In the genomic region with DNA sequence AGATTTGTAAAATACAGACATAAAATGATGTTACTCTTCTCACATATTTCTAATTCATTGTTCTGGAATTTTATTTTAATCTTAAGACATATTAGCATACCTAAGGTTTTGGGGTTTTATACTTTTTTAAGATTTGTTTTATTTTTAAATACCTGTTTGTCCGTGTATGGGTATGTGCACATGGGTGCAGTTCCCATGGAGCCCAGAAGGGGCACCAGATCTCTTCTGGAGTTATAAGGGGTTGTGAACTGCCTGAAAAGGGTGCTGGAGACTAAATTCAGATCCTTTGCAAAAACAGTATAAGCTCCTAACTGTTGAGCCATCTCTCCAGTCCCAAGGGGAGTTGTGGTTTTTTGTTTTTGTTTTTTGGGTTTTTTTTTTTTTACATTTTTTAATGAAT, we compare ENCODE assay signal across 16 mouse cellular contexts.
DNase-seq lines count a peak whose midpoint lies in the region; TF ChIP-seq lines count a peak whose summit lies in the region.
"Had no signal": no experiment of that assay in that cellular context is flagged by ENCODE, and none has a peak within 500 bp of the region (broad histone marks: within the 10 kb centered on the region; RNA-seq: fewer than 3 reads in every experiment).

No protein-coding gene starts in this region.

- no peaks in the 10 kb centered on the region for H3K79me2 ChIP-seq in liver, adult 2 months (ENCODE audit: control insufficient read depth, insufficient read depth, low read length)

- no peaks in the 10 kb centered on the region for H3K27me3 ChIP-seq in liver, adult 2 months (ENCODE audit: control insufficient read depth, insufficient read depth, low read length)
- no peaks in the 10 kb centered on the region for H3K27me3 ChIP-seq in forebrain, embryonic 10.5 days (ENCODE audit: poor library complexity, severe bottlenecking)
- H3K27me3 ChIP-seq: forebrain, embryonic 12.5 days; heart, embryonic 13.5 days; hindbrain, embryonic 15.5 days; limb, embryonic 15.5 days had no signal

- no peaks in the 10 kb centered on the region for H3K36me3 ChIP-seq in liver, adult 2 months (ENCODE audit: control insufficient read depth, insufficient read depth, low read length)
- H3K36me3 ChIP-seq in forebrain, embryonic 10.5 days (replicated peaks): no peaks in the 10 kb centered on the region
- H3K36me3 ChIP-seq: embryonic facial prominence, embryonic 10.5 days; forebrain, embryonic 12.5 days; heart, embryonic 13.5 days; hindbrain, embryonic 15.5 days; limb, embryonic 15.5 days had no signal

- H3K4me1 ChIP-seq in liver, adult 2 months (ENCODE audit: control insufficient read depth, insufficient read depth, low read length): peaks cover 14% of the 10 kb centered on the region
- peaks cover 12% of the 10 kb centered on the region for H3K4me1 ChIP-seq in forebrain, embryonic 10.5 days
- H3K4me1 ChIP-seq: embryonic facial prominence, embryonic 10.5 days; heart, embryonic 13.5 days; limb, embryonic 15.5 days had no signal

- intact Hi-C loops in gastrocnemius, adult 2 months (cut with DNase I): no loop called here
- intact Hi-C loops in gastrocnemius, postnatal 36 days (cut with DNase I): no loop called here

- no peak overlapping the region for H3K27ac ChIP-seq in gastrocnemius, adult 2 months
- H3K27ac ChIP-seq in liver, adult 2 months (replicated peaks; ENCODE audit: insufficient read depth, low read depth, low read length): peak overlapping the region; percentile 67
- H3K27ac ChIP-seq in forebrain, embryonic 10.5 days: no peak overlapping the region
- H3K27ac ChIP-seq: embryonic facial prominence, embryonic 10.5 days; forebrain, embryonic 12.5 days; heart, embryonic 13.5 days; hindbrain, embryonic 15.5 days; limb, embryonic 15.5 days had no signal

- H3K9ac ChIP-seq in liver, adult 2 months (ENCODE audit: low read depth, low read length): no peak overlapping the region
- H3K9ac ChIP-seq: forebrain, embryonic 12.5 days; heart, embryonic 13.5 days; hindbrain, embryonic 15.5 days; limb, embryonic 15.5 days had no signal

- no peak overlapping the region for H3K4me3 ChIP-seq in gastrocnemius, adult 2 months
- H3K4me3 ChIP-seq in liver, adult 2 months (ENCODE audit: insufficient read depth, low read depth, low read length): no peak overlapping the region
- H3K4me3 ChIP-seq in forebrain, embryonic 10.5 days: no peak overlapping the region
- H3K4me3 ChIP-seq: embryonic facial prominence, embryonic 10.5 days; forebrain, embryonic 12.5 days; heart, embryonic 13.5 days; hindbrain, embryonic 15.5 days; limb, embryonic 15.5 days had no signal

- no peak for DNase-seq in gastrocnemius, adult 2 months
- DNase-seq in gastrocnemius, postnatal 36 days: no peak
- DNase-seq in liver, adult 2 months (ENCODE audit: extremely low read depth, low read depth, low spot score): no peak
- DNase-seq in liver (no peak), ZHBTc4 (ENCODE audit: low read depth, low spot score) (peak; percentile 52)
- peak; percentile 18 to 26 for DNase-seq in B cell, adult 2 months
- DNase-seq in forebrain, embryonic 10.5 days (ENCODE audit: extremely low spot score, low spot score): no peak
- no peak for DNase-seq in retina, embryonic 14.5 days (ENCODE audit: low spot score)
- DNase-seq: cerebellum, adult 8-10 months; heart, postnatal 36 days; kidney, adult 11 months had no signal

- no peak for TF ChIP-seq POLR2A in liver, adult 2 months (IDR thresholded peaks at IDR 0.05; ENCODE audit: extremely low read depth, insufficient read depth, low read length)

- TF ChIP-seq CTCF in gastrocnemius, adult 2 months (IDR thresholded peaks at IDR 0.05): peak; percentile 42; the same call in 1 of the 2 replicates
- TF ChIP-seq CTCF in liver, adult 2 months (IDR thresholded peaks at IDR 0.05; ENCODE audit: low read depth, low read length): peak; percentile 19; the same call in 1 of the 2 replicates

- WGBS in liver, adult 2 months: 86% methylated on average over 1 of the region's 1 CpGs
- WGBS in forebrain, embryonic 10.5 days: 89% methylated on average over 1 of the region's 1 CpGs

- no peaks in the 10 kb centered on the region for H3K9me3 ChIP-seq in forebrain, embryonic 10.5 days
- H3K9me3 ChIP-seq: embryonic facial prominence, embryonic 10.5 days; hindbrain, embryonic 15.5 days; limb, embryonic 15.5 days had no signal

Comparison
In these comparisons a context has a peak if more than half of its experiments do, and no peak if none do; other contexts are left out.
1. DNase-seq: peak in B cell, adult 2 months (2 of 2) and ZHBTc4 (single experiment); none in gastrocnemius, adult 2 months (single experiment), gastrocnemius, postnatal 36 days (0 of 2), liver, adult 2 months (single experiment), liver (single experiment), forebrain, embryonic 10.5 days (single experiment) and retina, embryonic 14.5 days (single experiment).